15 mouse cellular contexts compared by ENCODE assay signal in the genomic region with DNA sequence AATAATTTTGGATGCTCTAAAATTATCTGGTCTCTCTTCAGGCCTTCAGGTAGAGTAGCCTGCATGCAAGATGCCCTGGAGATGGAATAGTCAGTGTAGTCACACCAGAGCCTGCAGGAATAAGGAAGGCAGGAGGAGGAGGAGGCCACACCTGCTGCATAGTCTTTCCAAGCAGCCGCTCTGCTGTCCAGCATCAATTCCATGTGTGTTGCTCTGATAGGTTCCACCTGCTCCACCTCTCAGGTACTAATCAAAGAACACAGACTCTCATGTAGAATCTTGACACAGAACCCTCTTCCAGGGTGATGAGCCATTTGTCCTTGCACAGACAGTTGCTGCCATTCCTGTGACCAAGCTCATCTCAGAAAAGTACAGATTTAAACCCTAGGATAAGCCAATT. TPM values are rescaled to one million over a fixed set of nuclear protein-coding genes. Genes with fewer than 3 reads are reported as not detected.
DNase-seq lines count a peak whose midpoint lies in the region; ATAC-seq and TF ChIP-seq lines count a peak whose summit lies in the region.
"Had no signal": no experiment of that assay in that cellular context is flagged by ENCODE, and none has a peak within 500 bp of the region (broad histone marks: within the 10 kb centered on the region; RNA-seq: fewer than 3 reads in every experiment).

No protein-coding gene starts in this region.

- no peak for TF ChIP-seq POLR2A in testis, adult 2 months (IDR thresholded peaks at IDR 0.05; ENCODE audit: control insufficient read depth, low read depth, low read length)

- no peak overlapping the region for H3K4me2 ChIP-seq in heart, embryonic 12.5 days
- peak overlapping the region; percentile 62 for H3K4me2 ChIP-seq in liver, embryonic 13.5 days
- no peak overlapping the region for H3K4me2 ChIP-seq in stomach, embryonic 16.5 days (ENCODE audit: low read depth, low read length)
- H3K4me2 ChIP-seq: lung, embryonic 15.5 days had no signal

- H3K4me1 ChIP-seq in heart, embryonic 12.5 days (replicated peaks) = peaks cover 63% of the 10 kb centered on the region
- H3K4me1 ChIP-seq in testis, adult 2 months (ENCODE audit: control insufficient read depth, insufficient read depth, low read length) = no peaks in the 10 kb centered on the region
- peaks cover 87% of the 10 kb centered on the region for H3K4me1 ChIP-seq in liver, embryonic 13.5 days (replicated peaks)
- peaks cover 45% of the 10 kb centered on the region for H3K4me1 ChIP-seq in stomach, embryonic 16.5 days (ENCODE audit: control insufficient read depth, insufficient read depth, low read length)

- no peak for DNase-seq in heart, adult 9 months (ENCODE audit: low spot score in 2 of 2)
- no peak for DNase-seq in testis, postnatal 14 days (ENCODE audit: low spot score)
- DNase-seq in liver, embryonic 13.5 days = no peak
- no peak for DNase-seq in right cerebral cortex, adult 2 months (ENCODE audit: low spot score in 2 of 2)
- no peak for DNase-seq in adrenal gland, postnatal 36 days
- DNase-seq: cerebellum, adult 2 months; gastrocnemius, postnatal 14 days; kidney, adult 8-10 months; kidney, postnatal 4 days; right cerebral cortex, postnatal 25 days had no signal

- H3K27me3 ChIP-seq in heart, embryonic 12.5 days (replicated peaks) = no peaks in the 10 kb centered on the region
- H3K27me3 ChIP-seq in testis, adult 2 months (ENCODE audit: control insufficient read depth, insufficient read depth, low read length) = no peaks in the 10 kb centered on the region
- no peaks in the 10 kb centered on the region for H3K27me3 ChIP-seq in liver, embryonic 13.5 days
- H3K27me3 ChIP-seq in stomach, embryonic 16.5 days (ENCODE audit: control insufficient read depth, insufficient read depth, low read length) = no peaks in the 10 kb centered on the region
- H3K27me3 ChIP-seq: lung, embryonic 15.5 days had no signal

- 73% methylated on average over 1 of the region's 1 CpGs for WGBS in heart, embryonic 12.5 days
- WGBS in liver, embryonic 13.5 days (ENCODE audit: insufficient replicate concordance) = 44% methylated on average over 1 of the region's 1 CpGs
- 75% methylated on average over 1 of the region's 1 CpGs for WGBS in stomach, embryonic 16.5 days

- peaks cover 21% of the 10 kb centered on the region for H3K36me3 ChIP-seq in heart, embryonic 12.5 days
- H3K36me3 ChIP-seq in testis, adult 2 months (ENCODE audit: control insufficient read depth, insufficient read depth, low read length) = no peaks in the 10 kb centered on the region; the same call in none of the 2 replicates
- peaks cover 41% of the 10 kb centered on the region for H3K36me3 ChIP-seq in liver, embryonic 13.5 days
- 0 out of 2 replicates have a peak, but pooled peaks cover 8% of the 10 kb centered on the region for H3K36me3 ChIP-seq in stomach, embryonic 16.5 days (ENCODE audit: control insufficient read depth, insufficient read depth, low read length)

- H3K4me3 ChIP-seq in heart, embryonic 12.5 days = no peak overlapping the region
- no peak overlapping the region for H3K4me3 ChIP-seq in testis, adult 2 months (ENCODE audit: control insufficient read depth, low read depth, low read length)
- H3K4me3 ChIP-seq in liver, embryonic 13.5 days (replicated peaks) = no peak overlapping the region
- H3K4me3 ChIP-seq in stomach, embryonic 16.5 days (replicated peaks; ENCODE audit: low read length) = no peak overlapping the region
- H3K4me3 ChIP-seq: lung, embryonic 15.5 days had no signal

- no peak for TF ChIP-seq CTCF in testis, adult 2 months (IDR thresholded peaks at IDR 0.05; ENCODE audit: control insufficient read depth, insufficient read depth, insufficient replicate concordance, low read depth, low read length)

- 0 out of 2 replicates have a peak overlapping the region, but pooled peaks have one; percentile 25 for H3K27ac ChIP-seq in heart, embryonic 12.5 days (ENCODE audit: poor library complexity, severe bottlenecking)
- H3K27ac ChIP-seq in testis, adult 2 months (ENCODE audit: control insufficient read depth, insufficient read depth, low read depth, low read length) = peak overlapping the region; percentile 17; the same call in 1 of the 2 replicates
- peak overlapping the region; percentile 99 for H3K27ac ChIP-seq in liver, embryonic 13.5 days
- H3K27ac ChIP-seq in stomach, embryonic 16.5 days (ENCODE audit: low read length) = peak overlapping the region; percentile 17; the same call in 1 of the 2 replicates

- no peaks in the 10 kb centered on the region for H3K9me3 ChIP-seq in heart, embryonic 12.5 days (replicated peaks)
- no peaks in the 10 kb centered on the region for H3K9me3 ChIP-seq in liver, embryonic 13.5 days (replicated peaks)
- H3K9me3 ChIP-seq in stomach, embryonic 16.5 days (replicated peaks; ENCODE audit: control insufficient read depth, low read length) = no peaks in the 10 kb centered on the region
- H3K9me3 ChIP-seq: lung, embryonic 15.5 days had no signal

- no peak for ATAC-seq in heart, embryonic 12.5 days (ENCODE audit: insufficient number of reproducible peaks, low FRiP score)
- ATAC-seq in liver, embryonic 13.5 days (ENCODE audit: low read depth) = peak; percentile 53
- no peak for ATAC-seq in stomach, embryonic 16.5 days (ENCODE audit: insufficient read depth, low FRiP score)
- ATAC-seq: forebrain, embryonic 16.5 days had no signal

- no peak overlapping the region for H3K9ac ChIP-seq in heart, embryonic 12.5 days
- peak overlapping the region; percentile 72 for H3K9ac ChIP-seq in liver, embryonic 13.5 days
- H3K9ac ChIP-seq in stomach, embryonic 16.5 days (ENCODE audit: low read length) = no peak overlapping the region
- H3K9ac ChIP-seq: lung, embryonic 15.5 days had no signal

RNA-seq across cellular contexts. Expression of a gene that starts 52.8 kb away (rescaled TPM):
- polyA plus RNA-seq in heart, embryonic 12.5 days (2016; fragmentation: Nextera tagmentation; extraction: Ambion mirVana) = 38.7 and 40.4 TPM in 2 replicates
- polyA plus RNA-seq in testis, adult 2 months (2012; rRNA removed) = 58.3 and 60.4 TPM in 2 replicates
- polyA plus RNA-seq in liver, embryonic 13.5 days (2015; fragmentation: Nextera tagmentation; extraction: Ambion mirVana) = 14.4 and 19.8 TPM in 2 replicates
- polyA plus RNA-seq in stomach, embryonic 16.5 days (2015; fragmentation: Nextera tagmentation; extraction: Ambion mirVana) = 35.1 and 35.6 TPM in 2 replicates
- 10 to 100 TPM; 38.4 to 48.7 TPM for total RNA-seq in adrenal gland, postnatal 36 days (2021)

Comparison
In these comparisons a context has a peak if more than half of its experiments do, and no peak if none do; other contexts are left out.
1. H3K27ac ChIP-seq: peak in every context shown above with its lines; median percentile 99 in liver, embryonic 13.5 days; 25 in heart, embryonic 12.5 days; 17 in testis, adult 2 months; 17 in stomach, embryonic 16.5 days.